Mouse (Mus musculus) bone marrow, adult 2 months (tissue): ENCODE results near the gene Ank2. TPM values are rescaled to one million over a fixed set of nuclear protein-coding genes. Genes with fewer than 3 reads are reported as not detected.

Source experiments
- H3K27ac ChIP-seq: fragments of 200-500 bp; 2 replicates; pipeline ENCODE4 v1.5.1; 2012; ENCODE audit warnings: low read depth, mild to moderate bottlenecking, control low read depth, inconsistent platforms, low read length; ENCODE audit not compliant: control insufficient read depth, poor library complexity, insufficient read depth
- H3K4me1 ChIP-seq: fragments of 200-500 bp; 2 replicates; pipeline ENCODE4 v1.6.1; 2011; ENCODE audit warnings: low read length; ENCODE audit not compliant: control insufficient read depth, insufficient read depth
- H3K4me3 ChIP-seq: fragments of 200-500 bp; replicated peaks from 2 replicates; pipeline ENCODE3; 2011; ENCODE audit warnings: mild to moderate bottlenecking, low read depth, low read length, control low read depth; ENCODE audit not compliant: control insufficient read depth
- CTCF ChIP-seq: fragments of 200-500 bp; IDR thresholded peaks from 2 replicates; pipeline ENCODE4 v1.5.1; 2011; ENCODE audit warnings: low read length, control low read depth; ENCODE audit not compliant: control insufficient read depth, insufficient read depth
- POLR2A ChIP-seq: fragments of 200-500 bp; IDR thresholded peaks from 2 replicates; pipeline ENCODE4 v1.6.1; 2011; ENCODE audit warnings: low read depth, mild to moderate bottlenecking, control low read depth, low read length, borderline replicate concordance; ENCODE audit not compliant: control insufficient read depth
- WGBS: fragments of 180-500 bp; shearing (Covaris S2); methylation state at CpG from one replicate; pipeline ENCODE4 v1.1.7; 2018; 5-methylcytosine and 5-hydroxymethylcytosine counted together
- polyA plus RNA-seq: library from polyadenylated mRNA; stranded (reverse); fragments of >200 nt; gene quantifications from 2 replicates; pipeline ENCODE4 v1.2.4, GENCODE M21; 2011; ENCODE audit warnings: low replicate concordance; ENCODE audit not compliant: missing spikeins, insufficient read depth, insufficient read length

Gene Ank2
- polyA plus RNA-seq, 1 experiment = 5.5 TPM

DNA sequence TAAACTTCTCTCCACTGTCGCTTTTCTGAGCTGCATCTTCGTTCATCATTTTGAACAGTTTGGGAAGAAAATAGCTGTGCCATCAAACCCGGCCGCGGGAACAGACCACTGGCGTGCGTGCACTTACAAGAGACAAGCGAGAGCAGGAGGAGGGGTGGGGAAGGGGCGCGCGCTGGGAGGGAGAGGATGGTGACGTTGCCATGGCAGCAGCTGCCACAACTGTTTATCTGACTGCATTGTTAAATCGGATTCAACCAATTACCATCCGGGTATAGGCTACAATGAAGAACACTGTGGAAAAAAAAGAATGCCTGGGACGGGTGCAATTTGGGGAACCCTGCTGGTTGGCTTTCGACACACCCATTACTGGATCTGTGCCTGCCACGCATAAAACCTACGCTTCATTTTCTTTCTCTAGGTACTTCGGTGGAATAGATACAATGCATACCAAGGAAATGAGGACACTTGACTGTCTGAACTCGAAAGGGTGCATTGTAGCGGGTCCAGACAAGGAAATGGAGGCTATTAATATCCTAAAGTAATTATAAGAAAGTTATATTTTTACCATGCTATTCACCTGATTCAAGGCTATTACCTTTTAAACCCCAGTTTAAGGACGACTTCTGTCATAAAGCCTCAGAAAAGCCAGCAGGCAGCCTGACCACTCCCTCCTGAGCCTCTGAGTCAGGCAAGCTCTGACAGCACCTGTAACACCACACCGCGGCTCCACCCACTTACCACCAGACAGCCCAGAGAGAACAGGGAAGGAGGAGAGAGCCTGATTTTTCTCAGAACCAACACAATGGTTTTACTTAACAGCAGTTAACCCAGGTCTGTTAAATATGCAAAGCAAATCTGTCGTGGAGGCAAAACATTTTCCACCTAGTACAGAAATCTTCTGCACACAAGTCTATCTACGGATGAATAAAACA, 273.1 kb downstream of the Ank2 start:
- 5% methylated on average over 26 of the region's 26 CpGs for WGBS
- no peak for TF ChIP-seq CTCF
- TF ChIP-seq POLR2A = no peak
- H3K27ac ChIP-seq = no peak overlapping the region

DNA sequence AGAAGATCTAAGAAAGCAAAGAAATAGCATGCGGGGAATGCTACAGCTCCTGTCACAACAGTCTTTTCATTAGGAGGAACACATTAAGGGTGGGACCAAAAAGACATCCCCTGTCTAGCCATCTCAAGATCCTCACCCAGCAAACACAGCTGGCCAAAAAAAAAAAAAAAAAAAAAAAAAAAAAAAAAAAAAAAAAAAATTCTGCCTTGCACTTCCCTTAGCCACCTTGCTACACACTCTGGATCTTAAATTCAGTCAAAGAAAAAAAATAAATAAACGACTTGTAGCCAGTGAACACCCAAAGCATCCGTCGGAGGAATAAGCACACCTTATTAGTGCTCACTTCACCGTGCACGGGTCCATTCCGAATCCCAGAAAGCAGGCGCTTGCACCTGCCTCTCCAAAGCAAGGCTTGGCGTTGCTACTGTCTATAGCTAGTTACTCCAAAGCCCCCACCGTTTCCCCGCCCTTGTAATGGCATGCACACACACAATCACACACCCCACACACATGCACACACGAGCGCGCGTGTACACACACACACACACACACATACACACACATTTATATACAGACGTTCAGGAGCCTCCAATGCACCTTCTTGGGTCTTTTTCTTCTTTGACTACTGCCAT, 273.9 kb downstream of the Ank2 start:
- TF ChIP-seq POLR2A = no peak
- TF ChIP-seq CTCF = no peak
- Histone ChIP-seq H3K4me1 (no peaks in the 10 kb centered on the region), H3K27ac (no peak overlapping the region), H3K4me3 (no peak overlapping the region)
- WGBS = 21% methylated on average over 16 of the region's 16 CpGs

More for the DNA sequence above, 273.1 kb downstream of the Ank2 start:
- Histone ChIP-seq H3K4me3 (no peak overlapping the region), H3K4me1 (no peaks in the 10 kb centered on the region)

DNA sequence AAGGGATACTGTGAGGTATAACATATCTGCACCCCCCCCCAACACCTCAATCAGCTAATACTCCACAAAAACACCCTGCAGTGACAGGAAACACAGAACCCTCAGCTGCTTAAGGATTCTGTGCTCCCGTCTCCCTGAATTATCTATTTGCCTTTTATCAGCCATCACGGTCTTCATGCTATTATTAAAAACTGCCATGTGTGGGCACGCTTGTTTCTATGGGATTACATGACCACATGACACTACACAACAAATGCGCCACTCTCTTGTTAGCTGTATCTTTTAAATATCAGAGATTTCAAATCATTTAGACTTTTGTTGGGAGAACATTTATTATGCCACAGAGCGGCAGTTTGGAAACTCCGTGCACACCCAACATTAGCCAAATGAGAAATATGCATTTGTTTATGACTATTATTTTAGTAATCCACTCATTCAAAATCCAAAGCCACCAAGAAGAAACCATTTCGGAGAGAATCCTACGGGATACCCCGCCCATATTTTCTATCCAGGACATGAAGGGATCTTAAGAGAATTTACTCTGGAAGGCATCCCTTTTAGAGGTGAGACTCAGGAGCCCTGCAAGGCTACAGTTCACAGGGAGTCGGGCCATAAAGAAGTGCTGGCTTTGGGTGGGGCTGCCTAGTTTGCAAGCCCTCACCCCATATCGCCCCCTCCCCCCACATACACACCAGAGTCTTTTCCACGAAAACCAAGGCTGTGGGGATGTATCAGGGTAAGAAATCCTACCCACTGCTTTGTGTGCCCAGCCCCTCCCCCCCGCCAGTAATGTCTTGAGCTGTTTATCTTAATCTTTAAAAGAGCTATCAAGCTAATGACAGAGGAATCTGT, 274.6 kb downstream of the Ank2 start:
- TF ChIP-seq CTCF (no peak), POLR2A (no peak)
- WGBS = 75% methylated on average over 13 of the region's 13 CpGs
- Histone ChIP-seq H3K4me3 (no peak overlapping the region), H3K27ac (no peak overlapping the region), H3K4me1 (no peaks in the 10 kb centered on the region)

DNA sequence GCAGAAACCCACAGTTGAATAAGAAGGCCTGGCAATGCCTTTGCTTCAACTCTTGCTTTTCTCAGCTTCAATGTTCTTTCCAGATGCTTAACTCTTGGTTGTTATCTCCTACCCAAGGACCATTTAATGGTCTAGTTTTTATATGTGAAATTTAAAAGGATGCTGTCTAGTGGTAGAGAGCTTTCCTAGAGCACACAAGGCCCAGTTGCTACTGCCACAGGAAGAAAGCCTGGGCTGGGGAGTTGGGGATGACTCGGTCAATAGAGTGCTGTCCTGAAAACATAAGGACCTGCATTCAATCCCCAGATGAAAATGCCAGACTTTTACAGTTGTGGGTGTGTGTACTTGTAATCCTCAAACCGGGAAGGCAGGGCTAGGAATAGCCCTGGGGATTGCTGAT, 277.1 kb downstream of the Ank2 start:
- TF ChIP-seq POLR2A = no peak
- no peak for TF ChIP-seq CTCF
- Histone ChIP-seq H3K4me3 (no peak overlapping the region), H3K27ac (no peak overlapping the region), H3K4me1 (no peaks in the 10 kb centered on the region)
- WGBS = 72% methylated on average over 2 of the region's 2 CpGs

DNA sequence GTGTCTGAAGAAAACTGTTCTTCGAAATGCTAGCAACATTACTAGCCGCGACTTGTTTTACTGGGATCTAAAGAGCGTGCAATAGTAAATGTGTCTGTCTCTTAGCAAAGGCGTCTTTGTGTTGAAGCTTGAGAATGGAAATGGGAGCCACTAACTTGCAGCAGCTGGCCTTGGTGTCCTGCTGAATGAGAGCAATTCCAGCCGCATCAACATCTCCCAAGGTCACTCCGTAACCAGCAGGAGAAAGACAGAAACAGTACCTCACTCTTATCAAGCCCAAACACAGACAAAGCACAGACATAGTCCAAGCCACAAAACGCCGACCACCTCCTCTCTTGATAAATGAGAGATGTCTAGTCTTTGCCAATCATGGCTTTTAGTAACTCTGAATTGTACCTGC, 278.3 kb downstream of the Ank2 start:
- H3K4me1 ChIP-seq = no peaks in the 10 kb centered on the region
- no peak overlapping the region for H3K4me3 ChIP-seq
- TF ChIP-seq CTCF (no peak), POLR2A (no peak)
- H3K27ac ChIP-seq = no peak overlapping the region
- 83% methylated on average over 9 of the region's 9 CpGs for WGBS

DNA sequence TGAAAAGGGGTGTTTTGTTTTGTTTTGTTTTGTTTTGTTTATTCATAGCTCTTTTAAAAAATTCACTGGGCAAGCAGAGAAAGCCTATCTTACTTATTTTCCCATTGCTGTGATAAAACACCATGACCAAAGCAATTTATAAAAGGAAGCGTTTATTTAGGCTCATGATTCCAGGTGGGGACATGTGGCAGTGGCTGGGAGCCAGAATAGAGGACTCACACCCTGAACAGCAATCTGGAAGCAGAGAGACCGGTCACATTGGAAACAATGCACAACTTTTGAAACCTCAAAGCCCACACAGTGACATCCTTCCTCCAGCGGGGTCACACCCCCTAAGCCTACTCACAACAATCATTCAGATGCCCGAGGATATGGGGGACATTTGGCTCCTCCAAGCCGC, 285.6 kb downstream of the Ank2 start:
- no peak overlapping the region for H3K27ac ChIP-seq
- no peak overlapping the region for H3K4me3 ChIP-seq
- no peaks in the 10 kb centered on the region for H3K4me1 ChIP-seq
- 55% methylated on average over 5 of the region's 5 CpGs for WGBS
- TF ChIP-seq CTCF (no peak), POLR2A (no peak)

DNA sequence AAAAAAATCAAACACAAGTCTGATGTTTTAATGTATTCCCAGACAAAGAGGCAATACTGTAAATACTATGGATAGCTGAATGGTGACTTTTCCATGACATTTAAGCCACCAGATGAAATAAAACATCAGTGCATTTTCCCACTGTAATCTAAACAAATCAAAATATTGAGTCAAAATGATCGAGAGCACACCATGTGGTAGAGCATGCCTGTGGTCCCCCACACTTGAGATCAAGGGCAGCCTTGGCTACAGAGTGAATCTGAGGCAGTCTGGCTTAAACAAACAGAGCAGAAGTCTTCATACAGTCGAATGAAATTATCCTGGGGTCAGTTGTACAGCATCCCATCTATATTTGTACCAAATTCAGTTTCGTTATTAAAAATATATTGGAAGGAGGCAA, 288.0 kb downstream of the Ank2 start:
- no peak overlapping the region for H3K27ac ChIP-seq
- H3K4me3 ChIP-seq = no peak overlapping the region
- WGBS = 73% methylated on average over 3 of the region's 3 CpGs
- no peaks in the 10 kb centered on the region for H3K4me1 ChIP-seq
- no peak for TF ChIP-seq CTCF
- no peak for TF ChIP-seq POLR2A

DNA sequence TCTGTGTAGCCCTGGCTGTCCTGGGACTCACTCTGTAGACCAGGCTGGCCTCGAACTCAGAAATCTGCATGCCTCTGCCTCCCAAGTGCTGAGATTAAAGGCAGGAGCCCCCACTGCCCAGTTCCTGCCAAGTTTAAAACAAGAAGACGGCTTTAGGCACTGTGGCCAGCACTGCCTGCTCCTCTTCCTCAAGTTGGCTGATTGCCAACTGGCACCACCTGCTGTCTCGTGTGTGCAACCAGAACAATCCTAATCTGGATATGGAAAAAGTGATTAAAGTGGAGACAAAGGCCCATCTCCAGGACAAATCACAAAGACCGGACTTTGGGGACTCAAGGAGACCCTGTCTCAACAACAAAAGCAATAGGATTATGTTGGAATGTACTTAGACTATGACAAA, 288.6 kb downstream of the Ank2 start:
- Histone ChIP-seq H3K27ac (no peak overlapping the region), H3K4me3 (no peak overlapping the region), H3K4me1 (no peaks in the 10 kb centered on the region)
- TF ChIP-seq POLR2A (no peak), CTCF (no peak)
- 58% methylated on average over 4 of the region's 4 CpGs for WGBS
